Mouse (Mus musculus) C2C12 (cell line): ENCODE measurements around the gene Ap2a1.

Experiments
- CEBPB ChIP-seq: IDR thresholded peaks from one replicate; pipeline ENCODE4 v1.6.1; 2011; ENCODE audit warnings: low read depth, mild to moderate bottlenecking, control low read depth, moderate library complexity
- CTCF ChIP-seq: IDR thresholded peaks from one replicate; pipeline ENCODE4 v1.5.1; 2011; ENCODE audit not compliant: control insufficient read depth, insufficient read depth, insufficient read length
- MAX ChIP-seq: IDR thresholded peaks from one replicate; pipeline ENCODE4 v1.6.1; 2011; ENCODE audit warnings: mild to moderate bottlenecking, control low read depth
- MYOD1 ChIP-seq: IDR thresholded peaks from one replicate; pipeline ENCODE4 v1.6.1; 2011; ENCODE audit warnings: low read depth; ENCODE audit not compliant: control insufficient read depth, insufficient read length

DNA sequence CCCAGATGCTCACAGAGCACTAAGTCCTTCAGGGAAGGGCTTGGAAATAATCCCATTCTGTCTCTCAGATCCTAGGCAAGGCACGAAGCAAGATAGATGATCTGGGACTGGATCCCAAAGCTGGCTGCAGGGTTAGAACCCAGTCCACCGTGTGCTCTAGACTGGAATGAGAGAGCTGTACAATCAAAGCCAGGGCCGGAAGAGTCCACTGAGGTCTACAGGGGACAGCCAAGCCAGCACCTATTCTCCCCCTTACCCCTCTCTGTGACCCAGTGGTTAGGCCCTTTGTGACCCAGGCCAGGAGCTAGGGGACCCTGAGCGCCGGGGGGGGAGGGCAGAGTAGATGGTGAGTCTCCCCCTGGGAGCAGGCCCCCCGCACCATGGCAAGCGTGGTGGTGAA, 13.6 kb upstream of the Ap2a1 start, which contains the start of gene Tsks:
- TF ChIP-seq CEBPB, result no peak
- no peak for TF ChIP-seq CTCF
- no peak for TF ChIP-seq MAX
- no peak for TF ChIP-seq MYOD1
